Mouse (Mus musculus) liver, embryonic 14.5 days (tissue): ENCODE measurements around the gene Gclc.

Experiments used
- CTCF ChIP-seq: IDR thresholded peaks from 2 replicates; pipeline ENCODE4 v1.5.1; 2016; ENCODE audit warnings: antibody characterized with exemption, low read depth, control low read depth
- EP300 ChIP-seq: IDR thresholded peaks from 2 replicates; pipeline ENCODE4 v1.6.1; 2016; ENCODE audit warnings: antibody characterized with exemption, low read depth

GRCm38 (mm10) chr9:77835122-77835521, 80.8 kb downstream of the Gclc start:
- TF ChIP-seq CTCF (no peak), EP300 (no peak)
